Comparison of ENCODE assay signal across 7 mouse cellular contexts in genomic region chr17:4382716-4383115, GRCm38 (mm10).
"Had no signal": no experiment of that assay in that cellular context is flagged by ENCODE, and none has a peak within 500 bp of the region (broad histone marks: within the 10 kb centered on the region; RNA-seq: fewer than 3 reads in every experiment).

No protein-coding gene starts in this region.

- DNase-seq: kidney, adult 18-20 months; kidney, postnatal 10 days; kidney, postnatal 4 days; lung, embryonic 14.5 days; lung, postnatal 10 days; lung, postnatal 4 days; midbrain, embryonic 14.5 days had no signal
